Mouse (Mus musculus) kidney, postnatal 10 days (tissue): ENCODE measurements at regions not wholly inside any gene's neighbourhood (a gene's known extent, or its start where the extent isn't known, plus 50 kb on each side); places are given as distances from the start of the nearest gene placed in this dataset.
A peak's percentile ranks its signal among the peaks of the same experiment; 100 is the strongest.
"Not testable (repeated sequence)": the region's sequence is repeated elsewhere in the genome, so short reads cannot be mapped to it uniquely, and the experiment has no call there.

Source experiments
- DNase-seq: peaks from one replicate; pipeline ENCODE4 v3.0.0; 2021; ENCODE audit warnings: mixed read lengths

DNA sequence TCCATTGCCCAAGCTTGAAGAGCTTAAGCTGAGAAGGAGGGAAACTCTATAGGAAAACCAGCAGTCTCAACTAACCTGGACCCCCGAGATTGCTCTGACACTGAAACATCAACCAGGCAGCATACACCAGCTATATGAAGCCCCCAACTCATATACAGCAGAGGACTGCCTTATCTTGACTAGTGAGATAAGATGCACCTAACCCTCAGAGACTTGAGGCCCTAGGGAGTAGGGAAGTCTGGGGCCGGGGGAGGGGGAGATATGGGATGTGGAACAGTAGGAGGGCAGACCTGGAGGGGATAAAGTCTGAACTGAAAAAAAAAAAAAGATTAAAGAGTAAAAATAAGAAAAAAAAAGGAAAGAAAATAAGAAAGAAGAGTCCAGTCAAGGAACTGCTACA lies 540.5 kb upstream of the Pkdcc start:
- DNase-seq, result no peak

DNA sequence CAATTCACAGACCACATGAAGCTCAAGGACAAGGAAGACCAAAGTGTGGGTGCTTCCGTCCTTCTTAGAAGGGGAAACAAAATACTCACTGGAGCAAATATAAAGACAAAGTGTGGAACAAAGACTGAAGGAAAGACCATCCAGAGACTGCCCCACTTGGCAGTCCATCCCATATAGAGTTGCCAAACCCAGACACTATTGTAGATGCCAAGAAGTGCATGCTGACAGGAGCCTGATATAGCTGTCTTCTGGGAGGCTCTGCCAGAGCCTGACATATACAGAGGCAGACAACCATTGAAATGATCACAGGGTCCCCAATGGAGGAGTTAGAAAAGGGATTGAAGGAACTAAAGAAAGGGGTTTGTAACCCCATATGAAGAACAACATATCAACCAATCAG lies 548.5 kb upstream of the Pkdcc start:
- not testable (repeated sequence) for DNase-seq

DNA sequence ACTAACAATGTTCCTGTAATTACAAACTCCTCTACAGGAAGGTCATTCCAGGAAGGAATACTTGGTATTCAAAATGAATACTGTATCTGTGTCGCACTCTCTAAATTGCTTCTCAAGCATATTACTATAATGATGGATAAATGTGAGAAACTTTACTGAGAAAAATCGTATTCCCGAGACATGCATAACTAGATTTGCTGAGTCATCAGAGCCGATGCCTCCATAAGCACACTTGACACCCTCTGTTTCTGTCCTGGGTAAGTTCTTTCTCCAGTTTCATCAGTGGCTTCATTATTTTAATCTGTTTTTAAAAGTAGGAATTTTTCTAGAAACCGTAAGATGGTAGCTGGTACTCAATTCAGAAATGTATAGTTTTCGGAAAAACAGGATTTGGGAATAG lies 550.7 kb upstream of the Pkdcc start:
- no peak for DNase-seq

DNA sequence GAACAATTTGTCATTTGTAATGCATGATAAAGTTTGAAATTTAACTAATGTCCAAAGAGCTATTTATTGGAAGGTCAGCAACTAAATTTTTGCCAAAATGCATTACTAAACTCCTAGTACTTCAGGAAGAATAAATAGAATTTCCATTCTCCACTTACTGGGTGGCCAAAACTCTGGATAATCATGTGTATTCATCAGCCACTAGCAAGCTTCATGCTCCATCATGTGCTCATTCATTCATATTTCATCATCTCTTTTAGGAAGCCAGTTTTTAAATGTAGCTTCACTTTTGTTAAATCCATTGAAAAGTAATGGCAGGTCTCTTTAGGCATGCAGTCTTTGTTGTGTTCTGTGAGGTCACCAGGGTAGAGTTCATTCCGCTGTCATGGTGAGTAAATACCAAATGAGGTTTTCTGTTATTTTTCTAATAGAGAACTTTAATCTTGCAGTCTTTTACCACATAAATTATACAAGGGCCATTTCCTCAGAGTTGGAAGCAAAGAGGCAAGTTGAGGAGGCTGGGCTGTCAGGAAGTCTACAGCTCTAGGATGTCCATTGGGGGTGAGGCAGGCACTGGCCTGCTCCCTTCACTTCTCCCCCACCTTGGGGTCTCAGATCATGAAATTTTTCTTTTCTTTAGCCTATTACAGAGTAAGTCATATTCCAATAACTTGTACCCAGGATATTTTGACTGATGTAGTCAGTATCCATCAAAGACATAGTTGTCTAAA lies 578.5 kb upstream of the Pkdcc start:
- no peak for DNase-seq

DNA sequence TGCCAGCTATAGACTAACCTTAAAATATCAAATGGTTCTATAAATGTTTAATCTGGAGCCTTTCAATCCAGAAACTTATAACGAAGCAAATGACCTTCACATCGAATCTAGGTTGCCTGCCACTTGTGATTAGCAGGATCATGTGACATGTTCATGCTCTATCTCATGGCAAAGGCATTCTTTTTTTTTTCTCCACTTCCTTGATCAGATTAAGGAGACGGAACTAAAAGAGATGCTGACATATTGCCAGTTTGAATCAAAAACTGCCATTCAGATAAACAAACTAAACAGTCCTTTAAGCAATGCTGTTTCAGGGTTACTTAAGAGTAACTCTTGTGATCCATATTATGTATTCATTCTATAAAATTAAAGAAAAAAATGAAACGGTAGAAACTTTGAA lies 579.2 kb upstream of the Pkdcc start:
- no peak for DNase-seq

DNA sequence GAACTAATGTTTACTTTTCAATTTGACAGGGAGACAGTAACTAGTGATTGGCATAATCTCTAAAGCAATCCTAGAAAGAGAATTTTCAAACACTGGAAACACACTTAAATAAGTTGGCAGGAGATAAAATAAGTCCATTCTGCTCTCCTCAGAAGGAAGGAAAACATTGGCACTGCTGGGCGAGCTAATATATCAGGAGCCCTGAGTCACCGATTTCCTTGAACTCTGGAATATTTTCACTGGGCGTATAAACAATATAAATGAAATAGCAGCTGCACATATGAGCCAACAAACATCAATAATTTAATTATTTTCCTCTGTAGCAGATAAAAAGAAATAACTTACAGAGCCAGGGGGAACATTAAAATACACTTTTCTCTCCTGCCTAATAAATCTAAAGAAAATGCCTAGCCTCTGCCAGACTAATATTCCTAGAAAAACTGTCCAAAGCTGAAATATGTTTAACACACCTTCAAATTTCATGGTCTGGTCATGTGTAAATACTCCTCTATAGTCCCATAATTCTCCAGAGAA lies 608.4 kb upstream of the Pkdcc start:
- peak; percentile 4 for DNase-seq

DNA sequence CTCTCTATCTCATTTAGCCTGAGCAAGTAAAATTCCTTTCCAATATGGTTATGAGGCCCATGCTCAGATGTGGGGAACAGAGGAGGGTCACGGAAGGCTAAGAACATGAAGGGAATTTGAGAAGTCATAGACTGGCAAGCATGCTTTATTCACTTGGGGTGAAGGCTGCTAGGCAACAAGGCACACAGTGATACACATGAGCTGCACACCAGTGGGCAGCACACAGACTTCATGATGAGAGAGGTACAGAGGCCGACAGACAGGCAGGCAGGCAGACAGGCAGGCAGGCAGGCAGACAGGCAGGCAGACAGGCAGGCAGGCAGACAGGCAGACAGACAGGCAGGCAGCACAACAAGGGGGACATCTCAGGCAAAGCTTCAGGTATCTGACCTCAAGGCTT lies 631.3 kb upstream of the Pkdcc start:
- DNase-seq, result no peak

DNA sequence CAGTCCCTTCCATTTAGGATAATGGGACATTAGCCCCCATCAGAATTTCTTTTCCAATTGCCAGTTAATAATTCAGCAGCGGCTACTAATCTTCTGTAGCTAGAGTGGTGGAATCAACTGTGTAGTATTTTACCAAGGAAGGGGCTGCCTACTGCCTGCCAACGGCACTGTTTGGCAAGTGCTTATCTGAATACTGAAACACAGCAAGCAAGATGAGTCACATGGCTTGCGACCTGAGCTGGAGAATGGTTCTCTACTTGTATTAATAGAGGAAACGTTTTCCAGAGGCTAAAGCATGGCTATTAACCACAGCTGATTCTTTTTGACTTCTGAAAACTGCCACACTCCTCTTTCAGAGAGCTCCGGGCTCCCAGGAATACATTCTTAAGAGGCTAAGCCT lies 681.6 kb upstream of the Pkdcc start:
- no peak for DNase-seq

DNA sequence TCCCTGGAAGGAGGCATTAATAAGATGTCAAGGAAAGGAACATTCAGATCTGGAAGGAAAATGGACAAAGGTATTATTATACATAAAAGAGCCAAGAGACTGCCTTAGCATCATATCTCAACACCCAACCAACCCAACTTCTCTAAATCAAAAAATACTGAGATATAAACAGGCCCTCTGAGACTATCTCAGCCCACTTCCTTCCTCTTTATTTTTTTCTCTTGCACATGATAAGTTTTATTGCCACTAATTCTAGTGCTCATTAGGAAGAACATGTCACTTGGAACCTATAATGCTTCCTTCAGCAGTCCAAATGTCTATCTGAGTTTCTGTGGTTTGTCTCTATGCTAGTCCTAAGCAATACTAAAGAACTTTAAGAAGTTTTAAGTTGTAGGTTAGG lies 697.0 kb upstream of the Pkdcc start:
- no peak for DNase-seq

DNA sequence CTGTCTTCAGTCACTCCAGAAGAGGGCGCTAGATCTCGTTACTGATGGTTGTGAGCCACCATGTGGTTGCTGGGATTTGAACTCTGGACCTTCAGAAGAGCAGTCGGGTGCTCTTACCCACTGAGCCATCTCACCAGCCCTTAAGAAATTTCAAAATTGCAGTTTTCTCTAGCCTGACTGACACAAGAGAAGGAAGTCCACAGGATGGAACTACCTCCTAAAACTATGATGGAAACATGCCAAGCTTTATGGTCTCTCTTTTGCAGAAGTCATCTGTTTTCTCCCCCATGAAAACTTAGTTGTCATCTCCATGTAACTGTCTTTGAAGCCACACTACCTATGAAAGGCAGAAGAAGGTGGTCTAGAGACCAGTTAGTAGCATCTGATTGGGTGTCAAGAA lies 698.2 kb upstream of the Pkdcc start:
- no peak for DNase-seq

DNA sequence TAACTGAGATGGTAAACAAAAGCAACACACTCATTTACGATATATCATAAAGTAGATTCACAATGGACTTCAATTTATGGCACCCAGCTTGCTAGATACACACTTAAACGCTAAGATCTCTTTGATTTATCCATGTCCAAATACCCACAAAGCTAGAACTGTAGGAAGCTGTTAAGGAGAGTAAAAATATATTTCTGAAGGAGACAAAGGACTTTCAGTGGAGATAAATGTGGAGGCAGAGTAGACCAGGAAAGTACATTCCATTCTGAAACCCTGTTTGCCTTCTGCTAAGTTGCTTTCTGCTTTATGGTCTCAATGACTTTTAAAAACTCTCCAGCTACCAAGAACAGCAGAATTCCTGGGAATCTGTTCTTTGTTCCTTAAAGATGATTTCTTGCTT lies 701.3 kb upstream of the Pkdcc start:
- DNase-seq, result no peak

DNA sequence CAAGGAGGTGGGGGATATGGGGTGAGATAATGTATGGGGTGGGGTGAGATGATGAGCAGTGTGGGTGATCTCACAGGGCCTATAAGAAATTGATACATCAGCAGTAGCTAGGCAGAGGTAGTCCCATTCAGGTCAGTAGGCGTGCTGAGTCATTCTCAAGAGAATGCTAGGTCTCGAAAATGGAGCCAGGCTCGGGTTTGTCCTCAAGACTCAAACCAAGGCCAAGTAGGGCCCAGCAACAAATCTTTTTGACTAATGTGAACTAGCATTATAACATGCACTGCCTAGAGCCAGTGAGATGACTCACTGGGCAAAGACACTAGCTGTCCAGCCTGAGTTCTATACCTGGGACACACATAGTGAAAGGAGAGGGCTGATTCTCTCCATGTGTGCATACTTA lies 710.8 kb upstream of the Pkdcc start:
- no peak for DNase-seq

DNA sequence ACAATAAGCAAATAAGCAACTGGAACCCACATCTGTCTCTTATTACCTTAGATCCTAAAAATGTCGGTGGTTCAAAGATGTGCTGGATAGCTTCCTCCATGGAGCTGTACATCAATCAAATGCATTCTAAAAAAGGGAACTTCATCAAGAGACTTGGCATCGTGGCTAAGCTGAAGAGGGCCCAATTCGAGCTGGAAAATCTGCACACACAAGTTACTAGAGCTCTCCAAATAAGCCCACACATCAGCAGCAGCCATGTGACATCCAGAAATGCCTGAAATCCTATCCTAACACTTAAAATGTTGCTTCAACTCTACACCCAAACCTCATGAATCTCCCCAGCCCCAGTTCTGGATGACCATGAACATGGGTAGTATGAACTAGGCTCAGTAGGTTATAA lies 729.5 kb upstream of the Pkdcc start:
- DNase-seq, result no peak

DNA sequence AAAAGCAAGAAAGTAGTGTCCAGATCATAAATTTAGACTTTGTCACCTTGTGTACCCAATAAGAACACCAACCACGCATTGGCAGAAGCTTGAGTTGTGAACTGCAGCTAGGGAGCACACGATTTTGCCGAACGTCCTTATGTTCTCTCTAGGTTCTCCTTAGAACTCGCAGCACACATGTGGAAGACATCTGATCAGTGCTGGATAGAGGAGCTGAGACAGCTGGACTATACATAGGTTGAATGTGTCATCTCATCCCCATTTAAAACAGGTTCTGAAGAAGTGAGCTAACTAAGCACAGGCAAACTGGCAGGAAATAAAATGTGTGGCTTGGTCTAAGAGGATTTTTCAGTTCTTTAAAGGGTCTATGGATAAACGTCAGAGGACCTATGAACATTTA lies 730.5 kb upstream of the Pkdcc start:
- no peak for DNase-seq

DNA sequence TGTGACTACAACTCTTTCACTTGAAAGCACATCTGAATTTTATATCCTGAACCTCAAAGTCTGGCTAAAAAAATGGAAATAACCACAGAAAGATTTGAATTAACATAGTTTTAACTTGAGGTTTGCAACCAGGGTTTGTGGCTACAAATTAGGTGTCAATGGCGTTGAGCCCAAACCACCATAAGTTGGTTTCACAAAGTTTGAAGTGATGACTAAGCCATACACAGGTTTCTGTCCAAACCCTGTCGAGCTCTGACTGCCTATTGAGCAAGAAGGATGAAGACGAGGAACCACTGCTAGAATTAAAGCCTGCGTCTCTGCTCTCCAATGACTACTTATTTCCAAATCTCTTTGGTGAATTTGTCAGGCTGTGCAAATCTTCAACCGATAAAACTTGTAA lies 719.8 kb upstream of the Slc8a1 start:
- no peak for DNase-seq

DNA sequence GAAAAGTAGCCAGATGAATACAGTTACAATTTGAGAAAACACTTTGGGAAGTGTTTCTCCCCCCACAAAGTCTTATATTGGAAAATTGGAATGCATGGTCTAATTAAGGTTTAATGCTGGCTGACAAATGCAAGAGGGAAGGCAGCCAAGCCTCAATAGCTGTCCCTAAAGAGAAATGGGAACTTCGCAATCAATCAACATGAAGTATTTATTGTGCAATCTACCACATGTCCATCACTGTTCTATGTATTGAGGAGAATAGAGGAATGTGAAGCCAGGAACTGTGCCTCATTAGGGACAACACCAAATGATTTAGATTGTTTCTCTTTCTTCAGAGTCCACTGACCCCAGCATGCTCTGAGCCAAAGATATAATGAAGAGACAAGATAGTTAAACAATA lies 715.7 kb upstream of the Slc8a1 start:
- DNase-seq, result peak; percentile 11

DNA sequence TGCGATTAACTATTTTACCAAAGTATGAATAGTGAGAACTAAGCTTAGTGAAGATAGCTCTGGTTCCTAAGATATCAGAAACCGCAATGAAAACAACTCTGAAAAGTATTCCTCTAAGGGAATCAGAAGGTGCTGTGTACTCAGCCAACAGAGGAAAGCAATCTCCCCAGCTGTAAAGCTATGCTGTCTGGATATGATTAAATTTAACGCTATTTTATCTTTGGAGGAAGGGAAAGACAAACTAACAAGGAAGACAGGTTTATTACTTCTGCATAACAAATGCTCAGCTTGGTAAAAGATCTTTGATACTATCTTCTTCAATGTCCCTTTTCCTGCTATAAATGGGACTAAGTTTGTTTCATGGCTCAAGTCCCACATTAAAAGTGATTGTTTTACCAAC lies 700.9 kb upstream of the Slc8a1 start:
- DNase-seq, result no peak

DNA sequence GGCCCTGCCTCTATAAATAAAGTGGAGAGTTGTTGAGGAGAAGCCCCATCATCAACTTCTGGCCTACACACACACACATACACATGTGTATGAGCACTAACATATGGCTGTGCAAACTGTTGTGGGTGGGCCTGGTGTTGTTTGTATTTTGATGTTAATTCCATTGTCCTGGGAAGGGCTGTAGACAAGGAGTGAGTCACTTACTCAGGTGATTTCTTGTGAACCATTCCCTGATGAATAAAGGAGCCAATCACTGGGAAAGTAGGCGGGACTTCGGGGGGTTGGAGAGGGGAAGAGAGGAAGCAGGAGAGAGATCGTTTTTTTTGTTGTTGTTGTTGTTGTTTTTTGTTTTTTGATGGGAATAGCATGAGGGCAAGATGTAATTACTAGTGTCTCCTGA lies 699.0 kb upstream of the Slc8a1 start:
- no peak for DNase-seq

DNA sequence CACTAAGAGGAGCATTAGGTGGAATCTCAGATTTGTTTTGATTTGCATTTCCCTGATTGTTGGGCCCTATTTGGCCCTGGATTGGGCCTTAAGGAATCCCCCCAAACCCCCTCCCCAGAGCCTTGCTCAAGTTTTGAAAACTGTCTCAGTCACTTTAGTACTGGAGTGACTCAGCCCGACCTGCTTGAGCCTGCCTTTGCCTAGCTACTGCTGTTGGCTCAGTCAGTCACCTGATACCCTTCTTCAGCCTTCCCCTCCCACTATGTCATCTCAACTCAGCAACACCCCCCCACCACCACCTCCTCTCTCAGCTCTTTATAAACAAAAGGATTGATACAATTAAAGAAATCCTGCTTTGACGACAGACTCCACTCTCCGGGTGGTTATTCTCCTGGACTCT lies 694.5 kb upstream of the Slc8a1 start:
- DNase-seq, result no peak

DNA sequence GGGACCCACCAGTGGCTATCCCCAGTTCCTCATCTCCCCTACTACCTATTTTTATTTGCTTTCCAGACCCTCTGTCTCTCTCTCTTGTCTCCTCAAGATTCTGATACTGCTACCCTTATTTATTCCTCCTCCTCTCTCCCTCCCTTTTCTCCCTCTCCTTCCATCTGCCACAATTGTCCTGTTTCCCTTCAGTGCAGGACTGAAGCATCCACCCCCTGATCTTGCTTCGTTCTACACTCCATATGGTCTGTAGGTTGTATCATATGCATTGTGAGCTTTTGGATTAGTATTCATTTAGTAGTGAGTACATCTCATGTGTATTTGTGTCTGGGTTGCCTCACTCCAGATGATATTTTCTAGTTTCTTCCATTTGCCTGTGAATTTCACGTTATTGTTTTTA lies 670.1 kb upstream of the Slc8a1 start:
- no peak for DNase-seq

DNA sequence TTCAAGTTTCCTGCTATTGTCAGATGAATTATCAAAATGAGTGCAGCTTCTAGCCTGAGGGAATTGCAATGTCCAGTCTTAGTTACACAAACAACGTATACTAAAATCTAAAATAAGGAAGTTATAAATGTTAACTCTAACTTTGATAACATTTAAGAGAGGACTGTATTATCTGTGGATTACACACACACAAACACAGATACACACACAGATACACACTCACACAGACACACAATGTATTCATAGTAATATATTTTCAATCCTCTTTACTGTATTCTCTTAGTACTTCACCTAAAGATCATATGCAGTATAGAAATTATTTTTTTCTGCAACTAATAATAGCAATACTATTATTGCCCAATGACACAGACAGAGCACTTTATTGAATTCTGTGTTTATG lies 661.2 kb upstream of the Slc8a1 start:
- no peak for DNase-seq

DNA sequence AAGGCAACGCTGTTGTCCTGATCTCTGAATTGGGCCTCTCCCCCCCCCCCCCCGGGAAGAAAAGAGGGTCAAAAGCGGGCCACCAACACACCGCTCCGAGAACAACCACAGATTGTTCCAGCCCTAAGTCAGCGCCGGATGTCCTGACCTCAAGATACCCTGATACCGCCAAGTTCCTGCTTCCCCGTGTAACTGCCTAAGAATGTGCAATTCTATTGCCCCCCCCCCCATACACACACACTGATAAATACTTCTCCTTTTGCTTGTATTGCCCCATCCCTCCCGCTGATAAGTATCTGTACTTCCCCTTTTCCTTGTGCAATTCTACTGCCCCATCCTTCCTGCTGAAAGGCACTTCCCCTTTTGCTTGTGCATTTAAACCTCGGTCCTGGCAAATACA lies 641.2 kb upstream of the Slc8a1 start:
- DNase-seq, result not testable (repeated sequence)

DNA sequence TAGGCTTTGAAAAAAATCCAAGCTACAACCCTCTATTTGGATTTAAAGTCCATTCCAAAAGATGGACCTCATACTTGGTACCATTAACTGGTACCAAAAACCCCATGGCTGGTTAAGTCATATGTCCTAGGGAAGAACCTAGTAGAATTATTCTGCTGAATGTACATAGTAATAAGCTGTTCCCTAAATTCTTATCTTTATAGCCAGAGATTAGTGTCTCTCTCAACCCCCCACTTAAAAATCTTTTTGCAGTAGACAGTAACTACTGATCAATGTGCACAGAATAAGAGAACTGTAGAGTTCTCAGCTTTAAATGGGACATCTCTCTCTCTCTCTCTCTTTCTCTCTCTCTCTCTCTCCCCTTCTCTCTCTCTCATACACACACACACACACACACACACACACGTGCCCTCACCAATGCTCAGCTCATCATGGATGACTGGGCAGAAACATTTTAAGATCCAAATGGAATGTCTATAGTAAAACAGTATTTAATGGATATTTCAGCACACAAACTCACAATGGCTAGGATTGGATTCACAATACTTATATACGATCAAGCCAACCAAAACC lies 640.2 kb upstream of the Slc8a1 start:
- DNase-seq, result no peak

DNA sequence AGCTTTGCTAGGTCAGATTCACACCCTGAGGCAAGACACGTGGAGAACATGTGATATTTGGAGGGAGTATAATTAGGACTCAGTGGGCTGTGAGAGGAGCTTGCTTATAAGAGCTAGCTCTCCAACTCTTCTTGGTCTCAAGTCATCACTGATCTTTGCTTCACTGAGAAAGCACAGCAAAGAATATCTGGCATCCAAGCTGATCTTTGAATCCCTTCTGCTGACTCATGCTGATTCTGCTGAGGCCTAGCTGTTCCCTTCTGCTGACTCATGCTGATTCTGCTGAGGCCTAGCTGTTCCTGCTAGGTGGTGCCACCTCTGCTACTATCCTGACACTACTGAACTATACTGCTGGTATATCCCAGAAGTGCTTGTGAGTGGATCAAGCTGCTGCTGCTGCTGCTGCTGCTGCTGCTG lies 639.0 kb upstream of the Slc8a1 start:
- no peak for DNase-seq

DNA sequence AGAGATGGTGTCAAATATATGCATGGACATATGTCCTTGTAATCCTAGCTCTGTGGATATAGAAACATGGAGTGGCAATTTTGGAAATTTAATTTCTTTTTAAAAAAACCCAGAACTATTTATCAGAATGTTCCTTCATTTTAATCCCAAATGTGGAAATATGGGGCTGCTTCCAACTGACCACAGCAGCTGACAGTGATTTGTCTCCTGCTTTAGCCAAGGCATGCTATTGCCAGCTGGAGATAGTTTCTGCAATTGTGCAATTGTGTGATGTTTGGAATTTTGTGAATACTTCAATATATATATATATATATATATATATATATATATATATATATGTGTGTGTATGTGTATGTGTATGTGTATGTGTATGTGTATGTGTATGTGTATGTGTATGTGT lies 629.7 kb upstream of the Slc8a1 start:
- no peak for DNase-seq
